Mouse (Mus musculus) leukemia stem cell, adult 10-12 weeks (primary cell): ENCODE data around the gene Wdr74. TPM values are rescaled to one million over a fixed set of nuclear protein-coding genes. Genes with fewer than 3 reads are reported as not detected.

Experiments used
- polyA plus RNA-seq: library from polyadenylated mRNA; stranded (reverse); fragments of >175 nt; gene quantifications from 2 replicates; pipeline ENCODE4 v1.2.3, GENCODE M21; 2012; ENCODE audit warnings: low replicate concordance

The Wdr74 gene
- 21.6 and 29.2 TPM in 2 replicates for polyA plus RNA-seq

GRCm38 (mm10) chr19:8735389-8736159, at the start of gene Wdr74:
Gene Wdr74, plus strand, starts transcription at chr19:8735827.

GRCm38 (mm10) chr19:8722907-8723573, 12.6 kb upstream of the Wdr74 start, which contains the start of gene Slc3a2:
Gene Slc3a2, minus strand, starts transcription at chr19:8723369.

GRCm38 (mm10) chr19:8740603-8741002, 5.0 kb downstream of the Wdr74 start, which contains the start of gene 1700092M07Rik:
Gene 1700092M07Rik, plus strand, starts transcription at chr19:8740718.

GRCm38 (mm10) chr19:8741243-8741869, 5.7 kb downstream of the Wdr74 start, which contains the start of gene Stx5a:
Gene Stx5a, plus strand, starts transcription at chr19:8741413.

GRCm38 (mm10) chr19:8756635-8757387, 21.2 kb downstream of the Wdr74 start, which contains the start of gene Nxf1:
Gene Nxf1, plus strand, starts transcription at chr19:8757073.

GRCm38 (mm10) chr19:8770567-8771270, 35.1 kb downstream of the Wdr74 start, which contains the start of gene Tmem223:
Gene Tmem223, plus strand, starts transcription at chr19:8770996.

GRCm38 (mm10) chr19:8774086-8774835, 38.6 kb downstream of the Wdr74 start, which contains the start of gene Tmem179b:
Gene Tmem179b, minus strand, starts transcription at chr19:8774467.

GRCm38 (mm10) chr19:8786008-8786781, 50.6 kb downstream of the Wdr74 start, which contains the start of gene Taf6l:
Gene Taf6l, minus strand, starts transcription at chr19:8786417.

Other genes starting within 250 kb of the Wdr74 start
- not detected in 2 replicates for gene Slc22a8, start 144.6 kb upstream of the Wdr74 start, polyA plus RNA-seq
- not detected in 2 replicates for gene Slc22a6, start 117.8 kb upstream of the Wdr74 start, polyA plus RNA-seq
- not detected in 2 replicates for gene Chrm1, start 72.0 kb upstream of the Wdr74 start, polyA plus RNA-seq
- gene Slc3a2, start 12.5 kb upstream of the Wdr74 start, polyA plus RNA-seq: 129 and 167 TPM in 2 replicates
- not detected in 2 replicates for gene 1700092M07Rik, start 4.9 kb downstream of the Wdr74 start, polyA plus RNA-seq
- 17.5 and 22.6 TPM in 2 replicates for gene Stx5a, start 5.6 kb downstream of the Wdr74 start, polyA plus RNA-seq
- 39.0 and 42.9 TPM in 2 replicates for gene Nxf1, start 21.2 kb downstream of the Wdr74 start, polyA plus RNA-seq
- gene Tmem223, start 35.2 kb downstream of the Wdr74 start, polyA plus RNA-seq: 69.6 and 147 TPM in 2 replicates
- gene Tmem179b, start 38.6 kb downstream of the Wdr74 start, polyA plus RNA-seq: 19.3 and 85.5 TPM in 2 replicates
- gene Taf6l, start 50.6 kb downstream of the Wdr74 start, polyA plus RNA-seq: 47.7 and 56.1 TPM in 2 replicates
- gene Polr2g, start 62.8 kb downstream of the Wdr74 start, polyA plus RNA-seq: 4.5 and 17.9 TPM in 2 replicates
- 0.39 and 2.0 TPM in 2 replicates for gene Zbtb3, start 66.7 kb downstream of the Wdr74 start, polyA plus RNA-seq
- gene Ttc9c, start 83.5 kb downstream of the Wdr74 start, polyA plus RNA-seq: 4.0 and 4.6 TPM in 2 replicates
- gene Hnrnpul2, start 84.2 kb downstream of the Wdr74 start, polyA plus RNA-seq: 59.4 and 120 TPM in 2 replicates
- gene AC129217.1, start 93.9 kb downstream of the Wdr74 start, polyA plus RNA-seq: 40.3 and 101 TPM in 2 replicates
- gene Bscl2, start 101.6 kb downstream of the Wdr74 start, polyA plus RNA-seq: 36.5 and 111 TPM in 2 replicates
- gene Gng3, start 103.4 kb downstream of the Wdr74 start, polyA plus RNA-seq: not detected in 2 replicates
- gene Lrrn4cl, start 114.9 kb downstream of the Wdr74 start, polyA plus RNA-seq: 0.09 and 0.24 TPM in 2 replicates
- gene Ubxn1, start 135.7 kb downstream of the Wdr74 start, polyA plus RNA-seq: 78.0 and 79.9 TPM in 2 replicates
- 10.7 and 29.9 TPM in 2 replicates for gene Uqcc3, start 145.1 kb downstream of the Wdr74 start, polyA plus RNA-seq
- gene Lbhd1, start 147.9 kb downstream of the Wdr74 start, polyA plus RNA-seq: 1.7 TPM in 1 of 2 replicates, not detected in the other
- gene Gm49403, start 148.1 kb downstream of the Wdr74 start, polyA plus RNA-seq: not detected in 2 replicates
- gene 1810009A15Rik, start 153.0 kb downstream of the Wdr74 start, polyA plus RNA-seq: 12.1 and 24.9 TPM in 2 replicates
- gene Gm49416, start 153.1 kb downstream of the Wdr74 start, polyA plus RNA-seq: 0.92 and 16.1 TPM in 2 replicates
- gene Ints5, start 157.2 kb downstream of the Wdr74 start, polyA plus RNA-seq: 35.0 and 93.2 TPM in 2 replicates
- gene Ganab, start 162.2 kb downstream of the Wdr74 start, polyA plus RNA-seq: 35.8 and 36.8 TPM in 2 replicates
- gene B3gat3, start 184.5 kb downstream of the Wdr74 start, polyA plus RNA-seq: 110 and 144 TPM in 2 replicates
- 28.2 and 31.8 TPM in 2 replicates for gene Rom1, start 193.5 kb downstream of the Wdr74 start, polyA plus RNA-seq
- gene Eml3, start 193.7 kb downstream of the Wdr74 start, polyA plus RNA-seq: 92.9 and 101 TPM in 2 replicates
- 33.6 and 60.7 TPM in 2 replicates for gene Mta2, start 206.0 kb downstream of the Wdr74 start, polyA plus RNA-seq
- gene Tut1, start 218.0 kb downstream of the Wdr74 start, polyA plus RNA-seq: 41.2 and 58.4 TPM in 2 replicates
- 34.0 and 130 TPM in 2 replicates for gene Eef1g, start 231.2 kb downstream of the Wdr74 start, polyA plus RNA-seq